Mouse (Mus musculus): ENCODE data around the gene Dpagt1. TPM values are rescaled to one million over a fixed set of nuclear protein-coding genes. Genes with fewer than 3 reads are reported as not detected.

Dpagt1 gene
- polyA plus RNA-seq (2012; fragmentation: generic; extraction: Trizol) = 34.0 TPM
- long read RNA-seq, experiment 1, transcript Dpagt1-201 (9 exons, 2,205 nt) = major isoform, 28 of 45 reads
- long read RNA-seq, experiment 1, partial matches to known transcripts = 3 of 45 reads
- long read RNA-seq, experiment 1, other reads (novel, unspliced or antisense) = 10 of 45 reads
- long read RNA-seq, experiment 2, transcript Dpagt1-201 (9 exons, 2,205 nt) = major isoform, 35 of 54 reads
- long read RNA-seq, experiment 2, partial matches to known transcripts = 5 of 54 reads
- long read RNA-seq, experiment 2, other reads (novel, unspliced or antisense) = 10 of 54 reads

GRCm38 (mm10) chr9:44325768-44326370, at the start of gene Dpagt1:
Dpagt1 (plus strand) TSS chr9:44326019.
- peak within 1 kb of the TSS; percentile 89 for H3ac ChIP-seq (ENCODE audit: control insufficient read depth, insufficient read length, low read depth)
- H3K27me3 ChIP-seq (ENCODE audit: control insufficient read depth, insufficient read depth, insufficient read length) = no peaks in the 10 kb centered on the region
- TF ChIP-seq MYOG (IDR thresholded peaks at IDR 0.05; ENCODE audit: control insufficient read depth, extremely low read depth, insufficient read length) = no peak
- no peak for TF ChIP-seq MAX (IDR thresholded peaks at IDR 0.05)
- TF ChIP-seq MYOD1 (IDR thresholded peaks at IDR 0.05; ENCODE audit: control insufficient read depth, insufficient read length, low read depth) = no peak
- no peak for TF ChIP-seq CTCF (IDR thresholded peaks at IDR 0.05; ENCODE audit: control insufficient read depth, insufficient read depth, insufficient read length)
- TF ChIP-seq CEBPB (IDR thresholded peaks at IDR 0.05; ENCODE audit: low read depth) = no peak
- TF ChIP-seq USF1 (IDR thresholded peaks at IDR 0.05; ENCODE audit: low read depth) = no peak
- no peak for TF ChIP-seq FOSL1 (IDR thresholded peaks at IDR 0.05; ENCODE audit: insufficient read depth, low read length, poor library complexity, severe bottlenecking)
- peaks cover 10% of the 10 kb centered on the region for H3K79me3 ChIP-seq (ENCODE audit: low read depth)
- peak within 1 kb of the TSS; percentile 56 for H3K4me3 ChIP-seq (ENCODE audit: insufficient read depth, poor library complexity, severe bottlenecking)
- peaks cover 27% of the 10 kb centered on the region for H3K36me3 ChIP-seq (ENCODE audit: control insufficient read depth, insufficient read depth)
- peaks cover 18% of the 10 kb centered on the region for H3K79me2 ChIP-seq (ENCODE audit: control insufficient read depth, insufficient read depth)

DNA sequence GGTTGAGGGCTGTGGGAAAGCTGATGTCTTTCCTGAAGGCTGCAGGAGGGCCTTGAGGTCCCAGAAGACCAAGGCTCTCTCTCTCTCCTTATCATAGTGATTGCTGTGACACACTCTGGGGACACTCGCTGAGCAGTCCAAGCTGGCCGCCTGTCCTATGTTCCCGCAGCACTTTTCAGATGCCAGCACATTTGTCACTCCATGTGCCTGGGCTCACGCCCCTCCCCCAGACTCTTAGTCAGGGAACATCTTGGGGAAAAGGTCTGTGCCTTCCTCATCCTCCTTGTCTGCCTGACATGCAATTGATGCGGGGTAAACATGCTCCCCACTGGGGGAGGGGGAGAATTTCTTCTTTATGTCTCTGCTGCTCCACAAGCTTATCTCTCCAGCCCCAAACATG, 42.6 kb upstream of the Dpagt1 start:
- no peaks in the 10 kb centered on the region for H3K36me3 ChIP-seq (ENCODE audit: control insufficient read depth, insufficient read depth)
- H3K79me2 ChIP-seq (ENCODE audit: control insufficient read depth, insufficient read depth) = no peaks in the 10 kb centered on the region
- peaks cover 10% of the 10 kb centered on the region for H3K27me3 ChIP-seq (ENCODE audit: control insufficient read depth, insufficient read depth, insufficient read length)
- no peak overlapping the region for H3ac ChIP-seq (ENCODE audit: control insufficient read depth, insufficient read length, low read depth)
- no peaks in the 10 kb centered on the region for H3K79me3 ChIP-seq (ENCODE audit: low read depth)
- TF ChIP-seq MYOD1 (IDR thresholded peaks at IDR 0.05; ENCODE audit: control insufficient read depth, insufficient read length, low read depth) (no peak), USF1 (IDR thresholded peaks at IDR 0.05; ENCODE audit: low read depth) (no peak), MYOG (IDR thresholded peaks at IDR 0.05; ENCODE audit: control insufficient read depth, extremely low read depth, insufficient read length) (no peak)
- no peak overlapping the region for H3K4me3 ChIP-seq (ENCODE audit: insufficient read depth, poor library complexity, severe bottlenecking)

DNA sequence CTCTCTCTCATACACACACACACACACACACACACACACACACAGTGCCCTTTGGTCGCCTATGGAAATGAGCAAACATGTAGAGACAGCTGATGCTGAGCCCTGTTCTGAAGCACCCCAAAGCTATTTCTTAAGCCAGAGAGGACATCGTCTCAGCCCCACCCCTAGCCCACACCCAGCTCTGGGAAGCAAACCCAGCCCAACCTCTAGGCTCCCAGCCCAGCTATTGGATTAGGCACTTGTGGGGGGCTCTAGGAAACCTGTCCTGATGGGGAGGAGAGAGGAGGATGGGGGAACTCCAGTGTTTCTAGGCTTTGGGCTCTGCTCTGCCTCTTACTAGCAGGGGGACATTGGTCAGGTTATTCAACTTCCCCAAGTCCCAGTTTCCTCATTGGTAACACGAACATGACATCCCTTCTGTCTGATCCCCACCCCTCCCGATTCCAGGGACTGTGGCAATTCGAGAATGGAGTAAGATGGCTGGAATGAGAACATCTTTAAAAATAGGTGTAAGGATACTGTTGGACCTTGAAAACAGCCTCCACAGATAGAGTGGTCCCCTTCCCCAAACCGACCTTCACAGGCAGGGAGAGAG, 39.5 kb upstream of the Dpagt1 start:
- H3K79me3 ChIP-seq (ENCODE audit: low read depth) = no peaks in the 10 kb centered on the region
- peaks cover 12% of the 10 kb centered on the region for H3K36me3 ChIP-seq (ENCODE audit: control insufficient read depth, insufficient read depth)
- TF ChIP-seq FOSL1 (IDR thresholded peaks at IDR 0.05; ENCODE audit: insufficient read depth, low read length, poor library complexity, severe bottlenecking) (no peak), MYOG (IDR thresholded peaks at IDR 0.05; ENCODE audit: control insufficient read depth, extremely low read depth, insufficient read length) (no peak), CTCF (IDR thresholded peaks at IDR 0.05; ENCODE audit: control insufficient read depth, insufficient read depth, insufficient read length) (no peak), MYOD1 (IDR thresholded peaks at IDR 0.05; ENCODE audit: control insufficient read depth, insufficient read length, low read depth) (no peak), MAX (IDR thresholded peaks at IDR 0.05) (no peak), CEBPB (IDR thresholded peaks at IDR 0.05; ENCODE audit: low read depth) (no peak), USF1 (IDR thresholded peaks at IDR 0.05; ENCODE audit: low read depth) (no peak)
- H3K4me3 ChIP-seq (ENCODE audit: insufficient read depth, poor library complexity, severe bottlenecking) = no peak overlapping the region
- H3ac ChIP-seq (ENCODE audit: control insufficient read depth, insufficient read length, low read depth) = no peak overlapping the region
- H3K27me3 ChIP-seq (ENCODE audit: control insufficient read depth, insufficient read depth, insufficient read length) = peaks cover 10% of the 10 kb centered on the region
- H3K79me2 ChIP-seq (ENCODE audit: control insufficient read depth, insufficient read depth) = no peaks in the 10 kb centered on the region

- Histone ChIP-seq H3K36me3 (ENCODE audit: control insufficient read depth, insufficient read depth) (peaks cover 17% of the 10 kb centered on the region), H3K79me3 (ENCODE audit: low read depth) (no peaks in the 10 kb centered on the region), H3K4me3 (ENCODE audit: insufficient read depth, poor library complexity, severe bottlenecking) (no peak overlapping the region), H3K79me2 (ENCODE audit: control insufficient read depth, insufficient read depth) (no peaks in the 10 kb centered on the region), H3ac (ENCODE audit: control insufficient read depth, insufficient read length, low read depth) (no peak overlapping the region), H3K27me3 (ENCODE audit: control insufficient read depth, insufficient read depth, insufficient read length) (peaks cover 10% of the 10 kb centered on the region)
- TF ChIP-seq MAX (IDR thresholded peaks at IDR 0.05) (no peak), CTCF (IDR thresholded peaks at IDR 0.05; ENCODE audit: control insufficient read depth, insufficient read depth, insufficient read length) (no peak), MYOG (IDR thresholded peaks at IDR 0.05; ENCODE audit: control insufficient read depth, extremely low read depth, insufficient read length) (no peak), MYOD1 (IDR thresholded peaks at IDR 0.05; ENCODE audit: control insufficient read depth, insufficient read length, low read depth) (no peak), USF1 (IDR thresholded peaks at IDR 0.05; ENCODE audit: low read depth) (no peak), CEBPB (IDR thresholded peaks at IDR 0.05; ENCODE audit: low read depth) (no peak), FOSL1 (IDR thresholded peaks at IDR 0.05; ENCODE audit: insufficient read depth, low read length, poor library complexity, severe bottlenecking) (no peak)
Observed at GRCm38 (mm10) chr9:44287003-44287400, 38.8 kb upstream of the Dpagt1 start.

- no peak overlapping the region for H3ac ChIP-seq (ENCODE audit: control insufficient read depth, insufficient read length, low read depth)
- no peaks in the 10 kb centered on the region for H3K79me2 ChIP-seq (ENCODE audit: control insufficient read depth, insufficient read depth)
- H3K4me3 ChIP-seq (ENCODE audit: insufficient read depth, poor library complexity, severe bottlenecking) = no peak overlapping the region
- no peak for TF ChIP-seq MYOG (IDR thresholded peaks at IDR 0.05; ENCODE audit: control insufficient read depth, extremely low read depth, insufficient read length)
- TF ChIP-seq MAX (IDR thresholded peaks at IDR 0.05) = no peak
- no peak for TF ChIP-seq USF1 (IDR thresholded peaks at IDR 0.05; ENCODE audit: low read depth)
- TF ChIP-seq CEBPB (IDR thresholded peaks at IDR 0.05; ENCODE audit: low read depth) = no peak
- no peak for TF ChIP-seq CTCF (IDR thresholded peaks at IDR 0.05; ENCODE audit: control insufficient read depth, insufficient read depth, insufficient read length)
- TF ChIP-seq MYOD1 (IDR thresholded peaks at IDR 0.05; ENCODE audit: control insufficient read depth, insufficient read length, low read depth) = no peak
- TF ChIP-seq FOSL1 (IDR thresholded peaks at IDR 0.05; ENCODE audit: insufficient read depth, low read length, poor library complexity, severe bottlenecking) = no peak
- H3K36me3 ChIP-seq (ENCODE audit: control insufficient read depth, insufficient read depth) = peaks cover 23% of the 10 kb centered on the region
- H3K27me3 ChIP-seq (ENCODE audit: control insufficient read depth, insufficient read depth, insufficient read length) = peaks cover 10% of the 10 kb centered on the region
- no peaks in the 10 kb centered on the region for H3K79me3 ChIP-seq (ENCODE audit: low read depth)
Observed at GRCm38 (mm10) chr9:44287401-44288075, 38.3 kb upstream of the Dpagt1 start.
